Mouse (Mus musculus) CH12.LX (cell line): Measurements from ENCODE around the gene Lrrc10. TPM values are rescaled to one million over a fixed set of nuclear protein-coding genes. Genes with fewer than 3 reads are reported as not detected.

Experiments
- DNase-seq: peaks from one replicate; pipeline ENCODE4 v3.0.0-alpha.2; 2013; ENCODE audit errors: extremely low read depth
- H3K27ac ChIP-seq: 2 replicates; pipeline ENCODE4 v1.5.1; 2012; ENCODE audit warnings: low read depth, mild to moderate bottlenecking, control low read depth, moderate library complexity; ENCODE audit not compliant: insufficient read depth
- H3K27me3 ChIP-seq: replicated peaks from 2 replicates; pipeline ENCODE3; 2012; ENCODE audit warnings: inconsistent platforms
- H3K36me3 ChIP-seq, 2 experiments: replicated peaks in 1 of 2; 2 replicates each; pipeline versions ENCODE3 to v1.6.1; 2012; ENCODE audit warnings: inconsistent platforms in 1 of 2, low read length in 1 of 2, mild to moderate bottlenecking in 1 of 2, mixed read lengths in 1 of 2, moderate library complexity in 1 of 2; ENCODE audit not compliant: control insufficient read depth in 1 of 2, insufficient read depth in 1 of 2
- H3K4me1 ChIP-seq, 2 experiments: 2 replicates each; pipeline ENCODE4 v1.6.1; 2012; ENCODE audit warnings: inconsistent platforms in 1 of 2, moderate library complexity in 1 of 2; ENCODE audit not compliant: insufficient read depth in 2 of 2, control insufficient read depth in 1 of 2
- H3K4me2 ChIP-seq: 2 replicates; pipeline ENCODE4 v1.6.1; 2012; ENCODE audit warnings: low read depth, mild to moderate bottlenecking, control low read depth; ENCODE audit not compliant: poor library complexity, insufficient read depth, severe bottlenecking
- H3K4me3 ChIP-seq, 3 experiments: fragments of 150-350 bp in 1 of 3; sonication (generic) in 1 of 3; replicated peaks in 1 of 3; 2 replicates each; pipeline versions ENCODE3 to v1.5.1; 2011 to 2012; ENCODE audit warnings: low read depth in 2 of 3, low read length in 2 of 3, mild to moderate bottlenecking in 2 of 3, moderate library complexity in 2 of 3, control low read depth in 1 of 3, improper control_type of control experiment in 1 of 3, inconsistent platforms in 1 of 3, mixed read lengths in 1 of 3; ENCODE audit not compliant: poor library complexity in 1 of 3
- H3K79me2 ChIP-seq: replicated peaks from 2 replicates; pipeline ENCODE4 v1.6.1; 2012; ENCODE audit warnings: mild to moderate bottlenecking, moderate library complexity; ENCODE audit not compliant: control insufficient read depth, poor library complexity, insufficient read depth, severe bottlenecking; ENCODE audit errors: extremely low read depth
- H3K9ac ChIP-seq: 2 replicates; pipeline ENCODE4 v1.6.1; 2012; ENCODE audit warnings: low read depth, mild to moderate bottlenecking, control low read depth, moderate library complexity; ENCODE audit not compliant: insufficient read depth
- H3K9me3 ChIP-seq: replicated peaks from 2 replicates; pipeline ENCODE3; 2012; ENCODE audit warnings: low read length, inconsistent platforms, mixed read lengths
- BHLHE40 ChIP-seq: IDR thresholded peaks from 2 replicates; pipeline ENCODE4 v1.6.1; 2011; ENCODE audit warnings: mild to moderate bottlenecking, low read depth, low read length, improper control_type of control experiment
- CHD2 ChIP-seq: IDR thresholded peaks from 2 replicates; pipeline ENCODE4 v1.6.1; 2011; ENCODE audit warnings: low read length, improper control_type of control experiment
- CTCF ChIP-seq, 2 experiments: IDR thresholded peaks in 1 of 2; conservative IDR thresholded peaks in 1 of 2; 2 replicates each; pipeline ENCODE4 v1.5.1; 2011 to 2012; ENCODE audit warnings: low read depth in 2 of 2, low read length in 2 of 2, improper control_type of control experiment in 1 of 2, inconsistent platforms in 1 of 2, mild to moderate bottlenecking in 1 of 2, moderate library complexity in 1 of 2
- ETS1 ChIP-seq: conservative IDR thresholded peaks from 2 replicates; pipeline ENCODE4 v1.6.1; 2012; ENCODE audit warnings: low read depth, mild to moderate bottlenecking, inconsistent platforms, low read length, improper control_type of control experiment, moderate library complexity
- GABPA ChIP-seq: IDR thresholded peaks from 2 replicates; pipeline ENCODE4 v1.6.1; 2012; ENCODE audit warnings: low read depth, low read length, improper control_type of control experiment, inconsistent platforms; ENCODE audit not compliant: insufficient replicate concordance
- HCFC1 ChIP-seq: IDR thresholded peaks from 2 replicates; pipeline ENCODE4 v1.6.1; 2012; ENCODE audit warnings: low read depth, mild to moderate bottlenecking, inconsistent platforms, low read length, improper control_type of control experiment
- JUN ChIP-seq: IDR thresholded peaks from 2 replicates; pipeline ENCODE4 v1.6.1; 2011; ENCODE audit warnings: low read depth, mild to moderate bottlenecking, low read length, improper control_type of control experiment, moderate library complexity; ENCODE audit not compliant: insufficient read depth
- KAT2A ChIP-seq: IDR thresholded peaks from 2 replicates; pipeline ENCODE4 v1.6.1; 2012; ENCODE audit warnings: low read length, improper control_type of control experiment, inconsistent platforms; ENCODE audit not compliant: insufficient replicate concordance
- MAFK ChIP-seq: IDR thresholded peaks from 2 replicates; pipeline ENCODE4 v1.6.1; 2011; ENCODE audit warnings: low read length, improper control_type of control experiment; ENCODE audit not compliant: insufficient replicate concordance
- MAX ChIP-seq: IDR thresholded peaks from 2 replicates; pipeline ENCODE4 v1.6.1; 2011; ENCODE audit warnings: low read length, improper control_type of control experiment
- MXI1 ChIP-seq: IDR thresholded peaks from 2 replicates; pipeline ENCODE4 v1.6.1; 2011; ENCODE audit warnings: mild to moderate bottlenecking, low read depth, low read length, improper control_type of control experiment
- PAX5 ChIP-seq: IDR thresholded peaks from 2 replicates; pipeline ENCODE4 v1.6.1; 2012; ENCODE audit warnings: low read length, inconsistent platforms, mixed read lengths
- POLR2A ChIP-seq: IDR thresholded peaks from 2 replicates; pipeline ENCODE4 v1.6.1; 2011; ENCODE audit warnings: low read depth, mild to moderate bottlenecking, improper control_type of control experiment, low read length
- SIN3A ChIP-seq: IDR thresholded peaks from 2 replicates; pipeline ENCODE4 v1.6.1; 2012; ENCODE audit warnings: low read length, improper control_type of control experiment, inconsistent platforms
- TBP ChIP-seq: conservative IDR thresholded peaks from 2 replicates; pipeline ENCODE4 v1.6.1; 2011; ENCODE audit warnings: low read depth, low read length, improper control_type of control experiment
- TCF12 ChIP-seq: IDR thresholded peaks from 2 replicates; pipeline ENCODE4 v1.6.1; 2014; ENCODE audit warnings: low read depth, mild to moderate bottlenecking, inconsistent platforms, low read length, improper control_type of control experiment
- UBTF ChIP-seq: IDR thresholded peaks from 2 replicates; pipeline ENCODE4 v1.6.1; 2012; ENCODE audit warnings: low read depth, mild to moderate bottlenecking, inconsistent platforms, low read length, improper control_type of control experiment, moderate library complexity
- ZC3H11A ChIP-seq: IDR thresholded peaks from 2 replicates; pipeline ENCODE4 v1.6.1; 2012; ENCODE audit warnings: low read depth, mild to moderate bottlenecking, inconsistent platforms, low read length, improper control_type of control experiment
- ZNF384 ChIP-seq: IDR thresholded peaks from 2 replicates; pipeline ENCODE4 v1.6.1; 2012; ENCODE audit warnings: low read depth, low read length, improper control_type of control experiment, inconsistent platforms
- dilution Hi-C: fragments of 300-500 bp; cut with MboI; formaldehyde crosslinking; loops from 2 replicates; pipeline ENCODE4 v1.14.3; 2020; ENCODE audit warnings: low sequenced_read_pairs; ENCODE audit not compliant: extremely low pct_unique_long_range_greater_than_20kb, extremely low pct_ligation_motif_present
- in situ Hi-C: fragments of 300-500 bp; cut with MboI; formaldehyde crosslinking; loops from 3 replicates; pipeline ENCODE4 v1.14.3; 2019; ENCODE audit warnings: low sequenced_read_pairs, low pct_ligation_motif_present, low pct_unique_long_range_greater_than_20kb, mixed read lengths
- polyA plus RNA-seq: library from polyadenylated mRNA; unstranded; fragments of >175 nt; gene quantifications from 2 replicates; pipeline ENCODE4 v1.2.1, GENCODE M21; 2012; ENCODE audit warnings: low read depth; ENCODE audit not compliant: insufficient read length
- total RNA-seq, 2 experiments: library from RNA; depleted of rRNA; stranded (reverse); fragments of 300-350 nt in 1 of 2; fragments of >200 nt in 1 of 2; gene quantifications; 2 replicates each; pipeline ENCODE4 v1.2.3; 2012 to 2014

Lrrc10 gene
- total and polyA plus RNA-seq, 3 experiments, result not detected

DNA sequence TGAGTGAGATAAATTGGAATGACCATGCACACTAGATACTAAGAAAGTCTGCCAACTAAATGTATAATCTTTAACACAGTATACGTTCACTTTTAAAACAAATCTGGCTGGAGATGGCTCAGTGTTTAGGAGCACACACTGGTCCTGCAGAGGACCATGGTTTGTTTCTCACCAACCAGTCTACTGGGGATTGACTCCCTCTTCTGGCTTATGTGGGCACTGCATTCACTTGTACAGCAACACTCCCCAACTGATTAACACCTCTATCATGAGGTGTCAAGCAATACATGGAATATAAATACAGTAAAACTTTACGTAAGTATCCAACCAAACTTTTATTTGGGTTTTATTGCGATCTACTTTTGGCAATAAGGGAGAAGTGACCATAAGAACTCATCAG, 24.0 kb downstream of the Lrrc10 start:
- Histone ChIP-seq H3K27me3 (no peaks in the 10 kb centered on the region), H3K27ac (no peak overlapping the region), H3K9ac (no peak overlapping the region), H3K9me3 (peaks cover 3% of the 10 kb centered on the region), H3K36me3 (peaks cover 28 to 41% of the 10 kb centered on the region in 2 experiments), H3K4me1 (no peaks in the 10 kb centered on the region), H3K4me3 (no peak overlapping the region), H3K79me2 (no peaks in the 10 kb centered on the region), H3K4me2 (no peak overlapping the region)
- TF ChIP-seq CTCF (conservative IDR thresholded peaks at IDR 0.05 in 1 of 2, IDR thresholded peaks at IDR 0.05 in 1 of 2; ENCODE audit: low read depth in 2 of 2, low read length in 2 of 2) (peak in 1 of 2 experiments; percentile 19; a peak in 1 of 4 replicates), CHD2 (no peak)
- dilution Hi-C loops (no loop called here), in situ Hi-C loops (no loop called here)
- no peak for DNase-seq

DNA sequence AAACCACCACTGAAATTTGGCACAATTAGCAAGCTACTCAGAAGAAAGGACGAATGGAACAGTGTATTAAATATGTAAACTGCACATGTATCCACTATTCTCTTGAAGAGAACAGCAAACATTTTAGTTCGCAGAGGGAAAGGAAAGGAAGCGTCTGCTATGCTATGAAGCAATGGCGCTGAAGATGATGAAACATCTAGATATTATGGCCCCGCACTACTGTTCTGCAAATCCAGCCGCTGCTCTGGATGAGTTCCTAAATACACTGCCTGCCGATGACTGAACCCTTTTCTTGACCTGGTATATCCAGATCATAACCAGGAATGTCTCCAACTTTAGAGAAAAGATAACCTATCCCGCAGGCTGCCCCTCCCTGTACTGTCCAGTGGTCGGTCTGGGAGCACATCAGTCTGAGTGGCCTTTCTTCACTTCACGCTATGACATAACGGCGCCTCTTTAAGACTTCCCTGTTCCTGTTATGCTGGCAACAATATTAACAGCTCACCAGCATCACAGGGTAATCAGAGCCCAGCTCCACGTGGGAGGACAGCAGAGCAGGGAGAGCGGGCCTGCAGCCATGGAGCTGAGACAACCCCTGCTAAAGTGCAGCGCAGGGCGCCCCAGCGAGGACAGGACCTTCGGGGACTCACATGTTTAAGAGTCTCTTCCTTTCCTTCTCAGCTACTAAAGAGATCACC, 27.2 kb downstream of the Lrrc10 start:
- H3K36me3 ChIP-seq, result peaks cover 42 to 65% of the 10 kb centered on the region in 2 experiments
- in situ Hi-C loops, result no loop called here
- no peaks in the 10 kb centered on the region for H3K4me1 ChIP-seq
- no peaks in the 10 kb centered on the region for H3K79me2 ChIP-seq
- H3K4me3 ChIP-seq, result no peak overlapping the region
- no peak overlapping the region for H3K27ac ChIP-seq
- DNase-seq, result no peak
- dilution Hi-C loops, result no loop called here
- H3K4me2 ChIP-seq, result no peak overlapping the region; the same call in 1 of the 2 replicates
- H3K9me3 ChIP-seq, result peaks cover 3% of the 10 kb centered on the region
- TF ChIP-seq UBTF, result no peak
- no peak overlapping the region for H3K9ac ChIP-seq
- H3K27me3 ChIP-seq, result no peaks in the 10 kb centered on the region

DNA sequence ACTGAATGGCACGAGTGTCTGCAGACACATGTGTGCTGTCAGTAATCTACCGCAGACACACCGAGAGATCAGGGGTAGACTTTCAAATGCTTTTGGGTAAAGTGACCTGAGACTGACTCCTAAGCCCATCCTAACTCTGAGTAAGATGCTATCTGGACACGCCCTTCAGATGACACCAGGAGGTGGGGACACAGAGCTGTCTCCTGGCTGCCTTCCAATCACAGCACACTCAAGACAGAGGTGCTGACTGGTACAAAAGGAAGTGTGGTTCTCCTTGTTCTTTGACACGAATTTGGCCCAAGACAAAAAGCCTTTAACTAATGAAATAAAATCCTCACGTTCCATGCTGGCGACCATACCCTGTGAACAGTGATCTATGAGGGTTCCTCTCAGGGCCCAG, 28.0 kb downstream of the Lrrc10 start:
- Histone ChIP-seq H3K36me3 (peaks cover 45 to 72% of the 10 kb centered on the region in 2 experiments), H3K4me3 (no peak overlapping the region), H3K4me1 (no peaks in the 10 kb centered on the region), H3K9me3 (peaks cover 3% of the 10 kb centered on the region), H3K79me2 (no peaks in the 10 kb centered on the region), H3K9ac (no peak overlapping the region)
- in situ Hi-C loops (no loop called here), dilution Hi-C loops (no loop called here)
- TF ChIP-seq TBP, result no peak
- TF ChIP-seq ZC3H11A, result no peak
- TF ChIP-seq SIN3A, result no peak
- no peak for TF ChIP-seq KAT2A
- TF ChIP-seq JUN, result no peak
- no peak for TF ChIP-seq TCF12
- no peak for TF ChIP-seq POLR2A
- no peak for TF ChIP-seq MXI1
- TF ChIP-seq ETS1, result no peak
- TF ChIP-seq CTCF (conservative IDR thresholded peaks at IDR 0.05 in 1 of 2, IDR thresholded peaks at IDR 0.05 in 1 of 2; ENCODE audit: low read depth in 2 of 2, low read length in 2 of 2), result no peak
- no peak for TF ChIP-seq PAX5
- no peak for TF ChIP-seq MAFK
- TF ChIP-seq BHLHE40, result no peak
- no peak for TF ChIP-seq UBTF
- no peak for TF ChIP-seq GABPA
- no peak for TF ChIP-seq MAX
- no peak for TF ChIP-seq HCFC1
- TF ChIP-seq ZNF384, result no peak
- TF ChIP-seq, all 38 proteins: peak for 0
- DNase-seq, result no peak
- Histone ChIP-seq H3K4me2 (no peak overlapping the region), H3K27ac (no peak overlapping the region), H3K27me3 (no peaks in the 10 kb centered on the region)
